Mouse (Mus musculus): Measurements from ENCODE around the gene Tgfa. TPM values are rescaled to one million over a fixed set of nuclear protein-coding genes. Genes with fewer than 3 reads are reported as not detected.

Tgfa gene
- total and polyA plus RNA-seq, 3 experiments: 7.8 to 9.1 TPM; not detected in 1

GRCm38 (mm10) chr6:86232367-86232766 is 37.3 kb downstream of the Tgfa start:
- DNase-seq (ENCODE audit: low read depth, low spot score): no peak
- TF ChIP-seq ELF1 (IDR thresholded peaks at IDR 0.05; ENCODE audit: low read depth, low read length) (peak; percentile 47; the same call in 1 of the 2 replicates), USF1 (IDR thresholded peaks at IDR 0.05; ENCODE audit: low read depth, low read length) (no peak), UBTF (IDR thresholded peaks at IDR 0.05; ENCODE audit: borderline replicate concordance, insufficient read depth, low read depth, low read length) (no peak), MAZ (IDR thresholded peaks at IDR 0.05; ENCODE audit: low read depth, low read length) (no peak), MAX (IDR thresholded peaks at IDR 0.05; ENCODE audit: low read length) (no peak), RAD21 (IDR thresholded peaks at IDR 0.05; ENCODE audit: low read depth, low read length) (no peak), HCFC1 (IDR thresholded peaks at IDR 0.05; ENCODE audit: low read depth, low read length) (0 out of 2 replicates have a peak, but pooled peaks have one; percentile 20), ZC3H11A (IDR thresholded peaks at IDR 0.05; ENCODE audit: low read depth, low read length) (no peak), EP300 (IDR thresholded peaks at IDR 0.05; ENCODE audit: low read depth in 1 of 2, low read length in 2 of 2) (peak in 1 of 2 experiments; percentile 65; a peak in 2 of 4 replicates), MYC (IDR thresholded peaks at IDR 0.05; ENCODE audit: low read depth, low read length) (no peak), TCF12 (IDR thresholded peaks at IDR 0.05; ENCODE audit: low read depth, low read length) (0 out of 2 replicates have a peak, but pooled peaks have one; percentile 16), MYB (IDR thresholded peaks at IDR 0.05; ENCODE audit: low read depth, low read length) (peak; percentile 21; the same call in 1 of the 2 replicates), E2F4 (IDR thresholded peaks at IDR 0.05; ENCODE audit: borderline replicate concordance, low read depth, low read length) (no peak)
- no peak overlapping the region for H3K27ac ChIP-seq (ENCODE audit: control insufficient read depth, low read depth, low read length)
- no peaks in the 10 kb centered on the region for H3K9me3 ChIP-seq (replicated peaks; ENCODE audit: insufficient read depth, low read length)
- H3K27me3 ChIP-seq (ENCODE audit: control insufficient read depth in 1 of 2, insufficient read depth in 2 of 2, low read length in 2 of 2): no peaks in the 10 kb centered on the region
- H3K36me3 ChIP-seq (ENCODE audit: control insufficient read depth in 1 of 2, insufficient read depth in 2 of 2, low read length in 2 of 2): no peaks in the 10 kb centered on the region; a peak in 1 of 4 replicates
- H3K4me3 ChIP-seq (ENCODE audit: control insufficient read depth in 1 of 2, insufficient read depth in 1 of 2, low read depth in 2 of 2, low read length in 2 of 2): no peak overlapping the region
- no peaks in the 10 kb centered on the region for H3K79me2 ChIP-seq (ENCODE audit: control insufficient read depth, insufficient read depth, low read length, poor library complexity)
- 0 out of 4 replicates have a peak, but pooled peaks cover 0 to 2% of the 10 kb centered on the region in 2 experiments for H3K4me1 ChIP-seq (ENCODE audit: control insufficient read depth in 1 of 2, insufficient read depth in 2 of 2, low read length in 2 of 2)
- H3K9ac ChIP-seq (ENCODE audit: control insufficient read depth, low read depth, low read length, poor library complexity, severe bottlenecking): no peak overlapping the region

DNA sequence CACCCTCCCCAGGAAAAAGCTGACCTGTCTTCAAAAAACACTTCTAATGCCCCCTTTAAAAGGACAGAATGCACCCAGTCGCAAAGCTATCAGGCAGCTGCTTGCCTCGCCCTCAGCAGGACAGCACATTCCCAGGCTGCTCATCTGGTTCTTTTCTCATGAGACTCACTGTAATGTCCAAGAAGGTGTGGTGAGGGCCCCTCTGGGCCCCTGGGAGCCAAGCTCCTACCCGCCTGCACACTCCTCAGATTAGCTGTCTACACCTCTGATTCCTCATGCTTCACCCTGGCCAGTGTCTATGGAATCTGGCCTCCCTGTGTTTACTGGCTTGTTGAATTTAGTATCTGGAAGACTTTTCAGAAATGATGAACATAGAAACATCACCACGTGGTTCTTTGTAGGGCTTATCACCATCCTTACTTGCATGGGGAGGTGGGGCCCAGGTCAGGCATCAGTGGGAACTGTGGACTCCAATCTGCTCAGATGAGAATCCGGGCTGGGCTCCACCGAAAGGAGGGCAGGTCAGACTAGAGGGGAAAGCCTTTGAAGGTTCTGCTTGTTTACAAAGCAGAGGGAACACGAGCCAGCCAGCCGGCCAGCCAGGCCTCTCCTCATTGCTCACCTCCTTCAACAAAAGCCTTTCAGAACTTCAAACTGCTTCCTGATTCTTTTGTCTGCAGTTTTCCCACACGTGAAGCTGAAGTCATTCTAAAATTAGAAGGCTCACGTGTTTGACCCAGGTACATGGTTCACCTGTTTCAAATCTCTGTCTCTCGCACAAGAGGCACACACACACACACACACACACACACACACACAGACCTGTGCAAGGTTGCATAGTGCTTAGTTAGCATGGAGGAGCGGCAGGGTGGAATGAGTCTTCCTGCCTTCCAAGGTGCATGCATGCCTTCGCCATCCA is 38.7 kb downstream of the Tgfa start:
- Histone ChIP-seq H3K4me3 (ENCODE audit: control insufficient read depth in 1 of 2, insufficient read depth in 1 of 2, low read depth in 2 of 2, low read length in 2 of 2) (no peak overlapping the region), H3K36me3 (ENCODE audit: control insufficient read depth in 1 of 2, insufficient read depth in 2 of 2, low read length in 2 of 2) (no peaks in the 10 kb centered on the region; a peak in 1 of 4 replicates), H3K27me3 (ENCODE audit: control insufficient read depth in 1 of 2, insufficient read depth in 2 of 2, low read length in 2 of 2) (no peaks in the 10 kb centered on the region), H3K27ac (ENCODE audit: control insufficient read depth, low read depth, low read length) (no peak overlapping the region), H3K9me3 (replicated peaks; ENCODE audit: insufficient read depth, low read length) (no peaks in the 10 kb centered on the region), H3K79me2 (ENCODE audit: control insufficient read depth, insufficient read depth, low read length, poor library complexity) (no peaks in the 10 kb centered on the region), H3K4me1 (ENCODE audit: control insufficient read depth in 1 of 2, insufficient read depth in 2 of 2, low read length in 2 of 2) (0 out of 4 replicates have a peak, but pooled peaks cover 0 to 2% of the 10 kb centered on the region in 2 experiments), H3K9ac (ENCODE audit: control insufficient read depth, low read depth, low read length, poor library complexity, severe bottlenecking) (no peak overlapping the region)
- TF ChIP-seq SIN3A (IDR thresholded peaks at IDR 0.05; ENCODE audit: low read length) (no peak), CTCF (IDR thresholded peaks at IDR 0.05 in 2 of 3, conservative IDR thresholded peaks at IDR 0.05 in 1 of 3; ENCODE audit: control insufficient read depth in 1 of 3, insufficient read depth in 1 of 3, low read depth in 2 of 3, low read length in 3 of 3, poor library complexity in 1 of 3, severe bottlenecking in 1 of 3) (no peak), EP300 (IDR thresholded peaks at IDR 0.05; ENCODE audit: low read depth in 1 of 2, low read length in 2 of 2) (no peak)
- peak; percentile 35 for DNase-seq (ENCODE audit: low read depth, low spot score)

Measured in MEL (cell line).